Mouse (Mus musculus) brain, embryonic 14.5 days (tissue): Measurements from ENCODE around the gene Apbb1.

Source experiments
- CTCF ChIP-seq: fragments of 200-500 bp; IDR thresholded peaks from 2 replicates; pipeline ENCODE4 v1.5.1; 2012; ENCODE audit warnings: inconsistent platforms, mild to moderate bottlenecking, moderate library complexity, borderline replicate concordance; ENCODE audit not compliant: insufficient read depth, insufficient read length; ENCODE audit errors: extremely low read depth
- POLR2A ChIP-seq: fragments of 200-500 bp; IDR thresholded peaks from 2 replicates; pipeline ENCODE4 v1.6.1; 2012; ENCODE audit warnings: mild to moderate bottlenecking, inconsistent platforms, borderline replicate concordance; ENCODE audit not compliant: poor library complexity, insufficient read depth, insufficient read length, severe bottlenecking; ENCODE audit errors: extremely low read depth

DNA sequence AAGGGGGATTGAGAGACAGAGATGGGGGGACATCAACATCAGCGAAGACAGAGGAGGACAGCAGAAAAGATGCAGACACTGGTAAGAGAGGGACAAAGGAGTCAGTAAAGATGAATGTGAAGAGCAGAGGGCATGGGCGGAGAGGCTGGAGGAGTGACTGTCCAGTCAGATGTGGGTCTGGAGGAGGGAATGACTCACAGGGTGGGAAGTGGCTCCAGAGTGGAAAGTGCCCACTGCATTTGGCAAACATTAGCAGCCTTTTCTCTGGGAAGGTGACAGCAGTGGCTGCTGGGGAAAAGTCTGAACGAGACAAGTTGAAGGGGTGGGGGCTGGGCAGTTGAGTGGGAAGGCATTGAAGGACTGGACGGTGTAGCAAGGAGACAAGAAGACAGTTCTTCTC, 39.6 kb upstream of the Apbb1 start:
- TF ChIP-seq CTCF, result no peak
- TF ChIP-seq POLR2A, result no peak
